Mouse (Mus musculus) kidney, embryonic 14.5 days (tissue): Measurements from ENCODE around the gene 6030452D12Rik. TPM values are rescaled to one million over a fixed set of nuclear protein-coding genes. Genes with fewer than 3 reads are reported as not detected.

Source experiments
- ATAC-seq: fragments of 200-750 bp; cut with Nextera tagmentation; 2 replicates; pipeline ENCODE4 v1.8.0; 2017; ENCODE audit warnings: moderate number of reproducible peaks, mild to moderate bottlenecking, moderate TSS enrichment, moderate library complexity; ENCODE audit not compliant: low FRiP score, low TSS enrichment
- H3K27ac ChIP-seq: fragments of 300-500 bp; sonication (generic); 2 replicates; pipeline ENCODE4 v1.5.1; 2014; ENCODE audit warnings: low read depth, mild to moderate bottlenecking, low read length, moderate library complexity, mixed read lengths
- H3K27me3 ChIP-seq: fragments of 300-500 bp; sonication (generic); 2 replicates; pipeline ENCODE4 v1.6.1; 2014; ENCODE audit warnings: mild to moderate bottlenecking, low read length; ENCODE audit not compliant: control insufficient read depth, insufficient read depth
- H3K36me3 ChIP-seq: fragments of 300-500 bp; sonication (generic); 2 replicates; pipeline ENCODE4 v1.6.1; 2014; ENCODE audit warnings: low read length, mixed read lengths; ENCODE audit not compliant: control insufficient read depth, insufficient read depth
- H3K4me1 ChIP-seq: fragments of 300-500 bp; sonication (generic); 2 replicates; pipeline ENCODE4 v1.6.1; 2014; ENCODE audit warnings: low read length, mixed read lengths; ENCODE audit not compliant: control insufficient read depth, insufficient read depth
- H3K4me2 ChIP-seq: fragments of 300-500 bp; sonication (generic); replicated peaks from 2 replicates; pipeline ENCODE4 v1.6.1; 2014; ENCODE audit warnings: low read depth, mild to moderate bottlenecking, low read length
- H3K4me3 ChIP-seq: fragments of 300-500 bp; sonication (generic); 2 replicates; pipeline ENCODE4 v1.5.1; 2014; ENCODE audit warnings: mild to moderate bottlenecking, low read length
- H3K9ac ChIP-seq: fragments of 300-500 bp; sonication (generic); 2 replicates; pipeline ENCODE4 v1.6.1; 2014; ENCODE audit warnings: low read depth, mild to moderate bottlenecking, low read length, moderate library complexity
- H3K9me3 ChIP-seq: fragments of 300-500 bp; sonication (generic); 2 replicates; pipeline ENCODE4 v1.6.1; 2016; ENCODE audit warnings: low read length; ENCODE audit not compliant: control insufficient read depth
- WGBS: fragments of 180-500 bp; shearing (Covaris S2); extraction: QIAGEN DNeasy Blood & Tissue Kit; methylation state at CpG from one replicate; pipeline ENCODE4 v1.1.7; 2014; 5-methylcytosine and 5-hydroxymethylcytosine counted together
- polyA plus RNA-seq: library from polyadenylated mRNA; unstranded; fragments of >200 nt; fragmentation: Nextera tagmentation; extraction: Ambion mirVana; gene quantifications from 2 replicates; pipeline ENCODE4 v1.2.1, GENCODE M21; 2014

6030452D12Rik gene
- polyA plus RNA-seq, 1 experiment from 2014 or later, result not detected

DNA sequence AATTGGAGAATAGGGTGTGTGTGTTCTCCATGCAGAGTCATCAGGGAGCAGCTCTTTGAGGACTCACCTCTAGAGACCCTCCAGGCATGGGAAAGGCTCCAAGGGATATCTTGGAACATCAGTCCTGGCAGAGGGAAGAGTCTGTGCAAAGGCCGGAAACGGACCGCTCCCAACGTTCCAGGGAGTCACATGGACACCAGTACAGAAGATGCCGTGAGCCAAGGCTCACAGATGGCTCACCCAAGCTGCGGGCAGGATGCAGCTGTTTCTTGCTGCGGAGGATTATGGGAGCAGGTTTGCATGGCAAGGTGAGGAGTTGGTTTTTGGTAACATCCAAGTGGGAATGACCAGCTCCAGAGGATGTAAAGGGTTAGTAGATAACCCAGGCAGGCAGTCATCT is 3.9 kb downstream of the 6030452D12Rik start:
- H3K27me3 ChIP-seq, result no peaks in the 10 kb centered on the region
- no peaks in the 10 kb centered on the region for H3K36me3 ChIP-seq
- no peaks in the 10 kb centered on the region for H3K9me3 ChIP-seq
- no peak overlapping the region for H3K4me3 ChIP-seq
- WGBS, result 90% methylated on average over 7 of the region's 7 CpGs
- no peak overlapping the region for H3K4me2 ChIP-seq
- no peak overlapping the region for H3K27ac ChIP-seq
- H3K9ac ChIP-seq, result no peak overlapping the region
- ATAC-seq, result no peak
- peaks cover 10% of the 10 kb centered on the region for H3K4me1 ChIP-seq

DNA sequence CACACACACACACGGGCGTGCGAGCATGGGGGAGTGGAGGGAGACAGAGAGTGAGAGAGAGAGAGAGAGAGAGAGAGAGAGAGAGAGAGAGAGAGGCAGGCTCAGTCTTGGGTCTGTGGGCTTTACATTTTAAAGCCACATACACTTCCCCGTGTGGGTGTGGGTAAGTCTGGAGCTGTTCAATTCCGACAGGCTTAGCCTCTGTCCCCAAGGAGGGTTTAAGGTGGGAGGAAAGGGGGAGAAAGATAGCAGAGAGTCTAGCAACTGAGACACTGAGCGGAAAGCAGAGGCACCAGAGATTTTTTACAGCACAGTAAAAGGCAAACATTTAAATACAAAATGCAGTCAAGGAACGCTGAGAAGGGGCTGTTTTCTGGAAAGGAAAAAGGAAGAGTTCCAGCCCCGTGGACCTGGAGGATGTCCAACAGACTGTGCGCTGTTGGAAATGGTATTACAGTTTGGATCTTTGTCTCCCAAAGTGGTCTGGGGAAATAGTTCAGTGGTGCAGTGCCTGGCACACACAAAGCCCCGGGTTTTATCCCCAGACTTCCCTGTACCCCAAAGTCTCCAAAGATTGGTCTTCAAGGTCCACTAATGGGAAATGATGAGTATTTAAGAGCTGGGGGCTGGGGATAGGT is 5.1 kb downstream of the 6030452D12Rik start:
- Histone ChIP-seq H3K9me3 (no peaks in the 10 kb centered on the region), H3K9ac (no peak overlapping the region), H3K4me1 (peaks cover 13% of the 10 kb centered on the region), H3K4me3 (no peak overlapping the region), H3K4me2 (no peak overlapping the region), H3K27ac (no peak overlapping the region), H3K36me3 (no peaks in the 10 kb centered on the region), H3K27me3 (no peaks in the 10 kb centered on the region)
- no peak for ATAC-seq
- 59% methylated on average over 10 of the region's 10 CpGs for WGBS

DNA sequence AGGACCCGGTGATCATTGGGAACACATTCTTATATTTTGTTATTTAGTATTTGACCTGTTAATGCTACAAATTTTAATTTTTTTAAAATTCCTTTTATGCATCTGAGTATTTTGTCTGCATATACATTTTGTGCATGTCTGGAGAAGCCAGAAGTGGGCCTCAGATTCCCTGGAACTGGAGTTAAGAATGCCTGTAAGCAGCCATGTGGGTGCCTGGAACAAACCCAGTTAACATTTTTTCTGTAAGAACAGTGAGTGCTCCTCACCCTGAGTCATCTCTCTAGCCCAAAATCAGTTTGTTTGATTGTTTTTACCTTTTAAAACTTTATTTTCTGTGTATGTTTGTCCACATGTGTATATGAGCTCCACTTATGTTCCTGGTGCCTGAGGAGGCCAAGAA is 5.8 kb downstream of the 6030452D12Rik start:
- no peak overlapping the region for H3K4me2 ChIP-seq
- H3K27ac ChIP-seq, result no peak overlapping the region
- no peaks in the 10 kb centered on the region for H3K9me3 ChIP-seq
- WGBS, result 96% methylated on average over 1 of the region's 1 CpGs
- H3K27me3 ChIP-seq, result peaks cover 6% of the 10 kb centered on the region; the same call in 1 of the 2 replicates
- ATAC-seq, result no peak
- H3K4me1 ChIP-seq, result peaks cover 18% of the 10 kb centered on the region
- no peaks in the 10 kb centered on the region for H3K36me3 ChIP-seq
- H3K9ac ChIP-seq, result no peak overlapping the region
- H3K4me3 ChIP-seq, result no peak overlapping the region

DNA sequence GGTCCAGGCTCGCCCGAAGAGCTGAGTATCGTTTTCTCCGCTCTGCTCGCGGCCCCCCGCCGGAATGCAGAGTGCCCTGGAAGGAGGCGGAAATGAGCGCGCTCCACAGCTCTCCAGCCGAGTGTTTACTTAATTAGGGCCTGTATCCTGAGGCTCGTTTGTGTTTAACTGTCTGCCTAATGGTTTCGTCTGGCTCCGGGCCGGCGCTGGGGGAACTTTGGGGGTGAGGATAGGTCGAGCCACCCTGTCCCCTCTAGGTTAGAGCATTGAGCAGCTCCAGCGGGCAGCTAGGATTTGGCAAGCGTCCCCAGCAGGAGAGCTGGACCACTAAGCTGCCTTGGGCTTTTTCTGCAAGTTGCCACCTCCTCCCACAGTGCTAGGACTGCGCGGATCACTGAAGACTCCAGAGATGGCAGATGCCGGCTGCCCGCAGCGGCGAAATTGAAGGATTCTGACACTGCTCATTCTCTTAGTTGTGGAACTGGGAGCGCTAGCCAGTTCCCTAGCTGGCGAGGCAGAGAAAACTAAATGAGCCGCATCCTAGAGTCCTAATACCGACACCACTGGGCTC is 7.5 kb downstream of the 6030452D12Rik start:
- WGBS, result 1% methylated on average over 30 of the region's 30 CpGs
- peaks cover 8% of the 10 kb centered on the region; the same call in 1 of the 2 replicates for H3K27me3 ChIP-seq
- peak overlapping the region; percentile 71 for H3K4me2 ChIP-seq
- H3K9ac ChIP-seq, result peak overlapping the region; percentile 45
- H3K9me3 ChIP-seq, result no peaks in the 10 kb centered on the region
- H3K4me3 ChIP-seq, result peak overlapping the region; percentile 35
- peaks cover 25% of the 10 kb centered on the region for H3K4me1 ChIP-seq
- no peak overlapping the region for H3K27ac ChIP-seq
- no peaks in the 10 kb centered on the region for H3K36me3 ChIP-seq
- ATAC-seq, result peak; percentile 33

DNA sequence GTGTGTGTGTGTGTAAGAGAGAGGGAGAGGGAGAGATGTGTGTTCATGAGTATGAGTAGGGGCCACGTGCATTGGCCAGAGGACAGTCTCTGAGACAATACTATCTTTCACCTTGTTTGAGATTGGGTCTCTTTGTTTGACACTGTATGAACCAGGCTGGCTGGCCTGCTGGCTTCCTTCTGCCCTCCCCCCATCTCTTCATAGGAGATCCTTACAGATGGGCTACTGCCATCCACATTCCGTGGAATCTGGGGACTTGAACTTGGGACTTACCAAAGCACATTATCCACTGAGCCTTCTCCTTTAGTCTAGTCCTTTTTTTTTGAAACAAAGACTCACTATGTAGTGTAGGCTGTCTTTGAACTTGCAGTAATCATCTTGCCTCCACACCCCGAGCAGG is 8.1 kb downstream of the 6030452D12Rik start:
- H3K27me3 ChIP-seq, result peaks cover 8% of the 10 kb centered on the region; the same call in 1 of the 2 replicates
- H3K4me2 ChIP-seq, result peak overlapping the region; percentile 71
- peaks cover 26% of the 10 kb centered on the region for H3K4me1 ChIP-seq
- H3K4me3 ChIP-seq, result no peak overlapping the region; the same call in 1 of the 2 replicates
- WGBS, result 38% methylated on average over 3 of the region's 3 CpGs
- no peaks in the 10 kb centered on the region for H3K9me3 ChIP-seq
- H3K27ac ChIP-seq, result no peak overlapping the region
- no peak overlapping the region; the same call in 1 of the 2 replicates for H3K9ac ChIP-seq
- ATAC-seq, result no peak
- no peaks in the 10 kb centered on the region for H3K36me3 ChIP-seq

DNA sequence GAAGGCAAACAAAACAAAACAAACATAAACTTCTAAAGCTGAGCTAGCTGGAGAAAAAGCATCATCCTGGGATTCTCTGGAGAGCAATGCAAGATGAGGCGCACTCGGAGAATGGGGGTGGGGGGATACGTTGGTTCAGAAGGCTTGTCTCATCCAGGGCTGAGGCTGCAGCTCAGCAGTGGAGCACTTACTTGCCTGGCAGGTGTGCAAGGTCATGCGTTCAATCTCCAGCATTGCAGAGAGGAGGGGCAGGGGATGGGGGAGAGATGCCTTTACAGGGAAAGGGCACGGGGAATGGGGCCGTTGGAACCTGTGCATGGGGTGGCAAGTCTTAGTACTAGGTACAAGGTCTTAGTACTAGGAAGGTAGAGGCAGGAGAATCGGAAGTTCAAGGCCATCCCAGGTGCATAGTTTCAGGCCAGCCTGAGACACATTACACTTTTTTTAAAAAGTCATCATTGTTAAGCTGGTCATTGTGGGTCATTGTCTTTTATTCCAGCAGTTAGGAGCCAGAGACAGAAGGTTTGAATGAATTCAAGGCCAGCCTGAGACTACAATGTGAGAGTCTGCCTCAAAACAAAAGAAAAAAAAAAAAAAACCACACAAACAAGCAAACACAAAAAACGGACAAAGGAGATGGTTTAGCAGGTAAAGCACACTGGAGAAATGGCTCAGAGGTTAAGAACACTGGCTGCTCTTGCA is 8.9 kb downstream of the 6030452D12Rik start:
- WGBS, result 64% methylated on average over 8 of the region's 8 CpGs
- ATAC-seq, result no peak
- Histone ChIP-seq H3K4me3 (no peak overlapping the region), H3K27me3 (peaks cover 8% of the 10 kb centered on the region; the same call in 1 of the 2 replicates), H3K9me3 (no peaks in the 10 kb centered on the region), H3K4me1 (peaks cover 26% of the 10 kb centered on the region), H3K4me2 (no peak overlapping the region), H3K9ac (no peak overlapping the region), H3K27ac (no peak overlapping the region), H3K36me3 (no peaks in the 10 kb centered on the region)

DNA sequence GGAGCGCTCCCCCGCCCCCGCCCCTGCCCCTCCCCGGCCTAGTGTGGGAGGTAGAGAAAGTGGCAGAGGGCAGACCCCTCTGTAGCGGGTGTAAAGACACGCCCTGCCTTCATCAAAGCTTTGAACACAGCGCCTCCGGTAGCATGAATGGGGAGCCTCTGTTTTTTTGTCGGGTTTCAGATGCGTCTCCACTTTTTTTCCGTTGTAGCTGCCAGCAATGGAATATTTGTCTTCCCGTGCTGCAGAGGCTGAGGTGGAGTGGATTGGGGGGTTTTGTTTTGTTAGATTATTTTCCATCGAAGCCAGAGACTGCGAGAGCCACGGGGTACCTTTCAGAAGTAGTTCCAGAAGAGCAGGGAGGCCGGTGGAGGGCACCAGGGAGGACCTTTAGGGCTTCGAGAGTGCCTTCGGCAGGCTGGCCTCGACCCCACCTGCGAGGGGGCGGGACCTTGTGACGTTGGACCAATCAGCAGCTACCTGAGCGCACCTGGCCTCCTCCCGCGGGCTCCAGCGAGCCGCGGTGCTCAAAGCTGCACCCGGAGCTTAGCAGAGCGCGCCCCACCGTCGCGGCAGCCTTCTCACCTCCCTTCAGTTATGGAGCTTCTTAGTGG is 10.1 kb downstream of the 6030452D12Rik start, which contains the start of gene Cdh3:
Gene Cdh3, plus strand, starts transcription at position 527 of the 611 bp plus-strand sequence.
- peaks cover 26% of the 10 kb centered on the region for H3K4me1 ChIP-seq

DNA sequence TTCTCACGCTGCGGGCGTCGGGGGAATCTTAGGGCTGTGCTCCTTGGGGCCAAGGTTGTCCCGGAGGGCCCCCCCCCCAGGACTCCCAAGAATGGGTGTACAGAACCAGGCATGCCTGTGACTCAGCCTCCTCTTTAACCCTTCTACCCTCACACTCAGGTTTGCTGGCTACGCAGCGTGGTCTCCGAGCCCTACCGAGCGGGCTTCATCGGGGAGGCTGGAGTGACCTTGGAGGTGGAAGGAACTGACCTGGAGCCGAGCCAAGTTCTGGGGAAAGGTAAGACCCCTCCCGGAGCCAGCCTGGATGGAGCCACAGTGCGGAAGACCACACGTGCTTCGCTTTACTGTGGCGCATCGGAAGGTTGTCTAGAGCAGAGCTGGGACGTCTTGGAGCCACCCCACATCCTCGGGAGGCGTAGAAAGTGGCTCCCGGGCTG is 10.8 kb downstream of the 6030452D12Rik start:
- Histone ChIP-seq H3K4me3 (peak overlapping the region; percentile 52), H3K27me3 (peaks cover 8% of the 10 kb centered on the region; the same call in 1 of the 2 replicates), H3K36me3 (no peaks in the 10 kb centered on the region), H3K4me1 (peaks cover 26% of the 10 kb centered on the region), H3K27ac (peak overlapping the region; percentile 87), H3K4me2 (peak overlapping the region; percentile 51), H3K9ac (peak overlapping the region; percentile 69), H3K9me3 (no peaks in the 10 kb centered on the region)
- under 1% methylated on average over 22 of the region's 22 CpGs for WGBS
- peak; percentile 57 for ATAC-seq

More for the DNA sequence above, 10.1 kb downstream of the 6030452D12Rik start, which contains the start of gene Cdh3:
- Histone ChIP-seq H3K27me3 (peaks cover 8% of the 10 kb centered on the region; the same call in 1 of the 2 replicates), H3K27ac (peak within 1 kb of the TSS; percentile 87), H3K9me3 (no peaks in the 10 kb centered on the region), H3K4me2 (peak within 1 kb of the TSS; percentile 51), H3K9ac (peak within 1 kb of the TSS; percentile 69), H3K36me3 (no peaks in the 10 kb centered on the region), H3K4me3 (peak within 1 kb of the TSS; percentile 52)
- peak; percentile 73 for ATAC-seq
- WGBS, result under 1% methylated on average over 34 of the region's 34 CpGs
